In the genomic region with DNA sequence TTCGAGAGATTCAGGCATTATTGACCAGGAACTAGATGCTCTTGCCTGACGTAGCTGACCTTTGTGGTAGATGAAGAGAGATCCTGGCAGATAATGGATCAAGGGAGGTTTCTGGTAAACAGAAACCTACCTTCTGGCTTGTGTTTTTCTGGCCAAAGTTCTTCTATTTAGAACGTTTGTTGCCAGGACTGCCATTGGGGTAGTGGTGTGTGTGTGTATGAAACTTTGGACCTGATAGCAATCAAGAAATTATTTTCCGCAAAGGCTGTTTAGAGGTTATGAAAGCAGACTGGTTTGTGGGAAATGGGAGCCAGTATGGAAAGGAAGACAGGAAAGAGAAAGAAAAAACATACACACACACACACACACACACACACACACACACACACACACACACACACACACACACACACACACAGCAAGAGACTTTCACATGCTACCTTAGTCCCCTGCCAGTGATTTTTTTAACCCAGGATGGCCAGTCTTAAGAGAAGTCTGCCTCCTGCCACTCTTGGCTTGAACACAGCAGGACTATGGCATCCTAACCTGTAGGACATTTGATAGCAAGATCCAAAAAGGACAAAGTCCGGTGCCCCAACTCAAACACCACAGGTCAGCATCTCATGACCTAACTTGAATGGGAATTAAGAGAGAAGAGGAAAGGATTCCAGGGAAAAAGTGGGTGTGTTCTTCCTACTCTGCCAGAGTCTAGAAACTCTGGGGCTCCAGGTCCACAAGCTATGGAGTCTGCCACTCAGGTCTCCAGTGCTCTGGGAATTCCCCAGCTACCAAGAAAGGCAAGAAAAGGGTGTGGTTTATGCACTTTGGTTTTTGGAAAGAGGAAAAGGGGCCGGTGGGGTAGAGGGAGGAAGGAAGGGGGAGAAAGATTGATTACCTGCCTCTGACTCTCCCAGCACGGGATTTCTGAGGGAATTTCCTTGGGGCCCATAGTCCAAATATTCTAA, we compare ENCODE assay signal across 27 mouse cellular contexts. TPM values are rescaled to one million over a fixed set of nuclear protein-coding genes. Genes with fewer than 3 reads are reported as not detected.
DNase-seq lines count a peak whose midpoint lies in the region; ATAC-seq and TF ChIP-seq lines count a peak whose summit lies in the region.
"Had no signal": no experiment of that assay in that cellular context is flagged by ENCODE, and none has a peak within 500 bp of the region (broad histone marks: within the 10 kb centered on the region; RNA-seq: fewer than 3 reads in every experiment).

No protein-coding gene starts in this region.

- peak; percentile 22 for DNase-seq in kidney, adult 9 months
- no peak for DNase-seq in kidney, postnatal 10 days
- no peak for DNase-seq in liver, embryonic 13.5 days
- DNase-seq in lung, postnatal 0 days (ENCODE audit: low spot score): no peak
- no peak for DNase-seq in lung, postnatal 14 days
- DNase-seq in right cerebral cortex, adult 18-20 months: no peak
- DNase-seq: adrenal gland, adult 2 months; adrenal gland, postnatal 36 days; cerebellum, adult 2 months; cerebellum, postnatal 14 days; heart, adult 2 months; kidney, postnatal 14 days; retina, postnatal 1 day; thymus, adult 18-20 months; thymus, postnatal 25 days had no signal

- H3K27me3 ChIP-seq in intestine, embryonic 15.5 days (replicated peaks): no peaks in the 10 kb centered on the region
- no peaks in the 10 kb centered on the region for H3K27me3 ChIP-seq in liver, embryonic 13.5 days
- no peaks in the 10 kb centered on the region for H3K27me3 ChIP-seq in lung, postnatal 0 days (replicated peaks; ENCODE audit: insufficient read depth, low read length)
- H3K27me3 ChIP-seq: embryonic facial prominence, embryonic 15.5 days; heart, embryonic 12.5 days; liver, embryonic 15.5 days; midbrain, embryonic 13.5 days; neural tube, embryonic 15.5 days had no signal

- peak; percentile 57 for ATAC-seq in intestine, embryonic 15.5 days
- no peak; the same call in 1 of the 2 replicates for ATAC-seq in liver, embryonic 13.5 days (ENCODE audit: low read depth)
- ATAC-seq in lung, postnatal 0 days: no peak
- ATAC-seq: CD4-positive, CD25-positive, alpha-beta regulatory T cell, adult 4 months; forebrain, embryonic 14.5 days; midbrain, embryonic 13.5 days had no signal

- H3K4me1 ChIP-seq in intestine, embryonic 15.5 days (replicated peaks): no peaks in the 10 kb centered on the region; the same call in 1 of the 2 replicates
- H3K4me1 ChIP-seq in liver, embryonic 13.5 days (replicated peaks): peaks cover 5% of the 10 kb centered on the region; the same call in 1 of the 2 replicates
- H3K4me1 ChIP-seq in lung, postnatal 0 days (ENCODE audit: insufficient read depth, low read depth, low read length): no peaks in the 10 kb centered on the region
- H3K4me1 ChIP-seq: embryonic facial prominence, embryonic 15.5 days; heart, embryonic 12.5 days had no signal

- H3K36me3 ChIP-seq in intestine, embryonic 15.5 days: no peaks in the 10 kb centered on the region
- no peaks in the 10 kb centered on the region for H3K36me3 ChIP-seq in liver, embryonic 13.5 days
- H3K36me3 ChIP-seq in lung, postnatal 0 days (ENCODE audit: insufficient read depth, low read length): no peaks in the 10 kb centered on the region
- H3K36me3 ChIP-seq: embryonic facial prominence, embryonic 10.5 days; embryonic facial prominence, embryonic 15.5 days; heart, embryonic 12.5 days; liver, embryonic 15.5 days; midbrain, embryonic 13.5 days; neural tube, embryonic 15.5 days had no signal

- H3K9ac ChIP-seq in intestine, embryonic 15.5 days: no peak overlapping the region
- H3K9ac ChIP-seq in liver, embryonic 13.5 days: no peak overlapping the region
- no peak overlapping the region for H3K9ac ChIP-seq in lung, postnatal 0 days (replicated peaks; ENCODE audit: low read depth)
- H3K9ac ChIP-seq: embryonic facial prominence, embryonic 15.5 days; heart, embryonic 12.5 days; hindbrain, embryonic 14.5 days; liver, embryonic 15.5 days; midbrain, embryonic 13.5 days; neural tube, embryonic 15.5 days had no signal

- no peak overlapping the region for H3K4me2 ChIP-seq in intestine, embryonic 15.5 days (replicated peaks)
- no peak overlapping the region for H3K4me2 ChIP-seq in liver, embryonic 13.5 days
- H3K4me2 ChIP-seq in lung, postnatal 0 days (replicated peaks; ENCODE audit: low read depth, low read length): no peak overlapping the region
- H3K4me2 ChIP-seq: embryonic facial prominence, embryonic 15.5 days; heart, embryonic 12.5 days; hindbrain, embryonic 14.5 days; liver, embryonic 15.5 days; midbrain, embryonic 13.5 days; neural tube, embryonic 15.5 days had no signal

- no peaks in the 10 kb centered on the region for H3K9me3 ChIP-seq in intestine, embryonic 15.5 days
- H3K9me3 ChIP-seq in liver, embryonic 13.5 days (replicated peaks): no peaks in the 10 kb centered on the region
- no peaks in the 10 kb centered on the region for H3K9me3 ChIP-seq in lung, postnatal 0 days (ENCODE audit: low read length)
- H3K9me3 ChIP-seq: embryonic facial prominence, embryonic 10.5 days; embryonic facial prominence, embryonic 15.5 days; heart, embryonic 12.5 days; liver, embryonic 15.5 days; midbrain, embryonic 13.5 days; neural tube, embryonic 15.5 days had no signal

- no peak for TF ChIP-seq CTCF in lung, postnatal 0 days (IDR thresholded peaks at IDR 0.05)

- H3K27ac ChIP-seq in intestine, embryonic 15.5 days: no peak overlapping the region
- H3K27ac ChIP-seq in liver, embryonic 13.5 days: 0 out of 2 replicates have a peak overlapping the region, but pooled peaks have one; percentile 20
- no peak overlapping the region for H3K27ac ChIP-seq in lung, postnatal 0 days (ENCODE audit: low read length)
- H3K27ac ChIP-seq: embryonic facial prominence, embryonic 10.5 days; embryonic facial prominence, embryonic 15.5 days; heart, adult 2 months; hindbrain, embryonic 14.5 days; liver, embryonic 15.5 days; macrophage; midbrain, embryonic 13.5 days; stomach, postnatal 0 days had no signal

- no peak overlapping the region for H3K4me3 ChIP-seq in intestine, embryonic 15.5 days (replicated peaks)
- no peak overlapping the region for H3K4me3 ChIP-seq in liver, embryonic 13.5 days (replicated peaks)
- H3K4me3 ChIP-seq in lung, postnatal 0 days (ENCODE audit: low read depth, low read length): no peak overlapping the region
- H3K4me3 ChIP-seq: embryonic facial prominence, embryonic 10.5 days; embryonic facial prominence, embryonic 15.5 days; heart, adult 2 months; heart, embryonic 12.5 days; liver, embryonic 15.5 days; midbrain, embryonic 13.5 days; neural tube, embryonic 15.5 days had no signal

- 39% methylated on average over 7 of the region's 7 CpGs for WGBS in intestine, embryonic 15.5 days
- 34% methylated on average over 7 of the region's 7 CpGs for WGBS in liver, embryonic 13.5 days (ENCODE audit: insufficient replicate concordance)
- 41% methylated on average over 7 of the region's 7 CpGs for WGBS in lung, postnatal 0 days

- TF ChIP-seq EP300 in lung, postnatal 0 days (IDR thresholded peaks at IDR 0.05): no peak

RNA-seq across cellular contexts. Expression of gene Lyrm9, which starts 21.8 kb away (rescaled TPM):
- 15.9 and 17.9 TPM in 2 replicates for polyA plus RNA-seq in intestine, embryonic 15.5 days (2015; fragmentation: Nextera tagmentation; extraction: Ambion mirVana)
- polyA plus RNA-seq in liver, embryonic 13.5 days (2015; fragmentation: Nextera tagmentation; extraction: Ambion mirVana): 21.4 and 21.7 TPM in 2 replicates
- polyA plus RNA-seq in lung, postnatal 0 days (2015; fragmentation: Nextera tagmentation; extraction: Ambion mirVana): 5.7 and 9.3 TPM in 2 replicates
